ENCODE assay signal across 32 mouse cellular contexts in genomic region chr5:86102176-86102575, GRCm38 (mm10). TPM values are rescaled to one million over a fixed set of nuclear protein-coding genes. Genes with fewer than 3 reads are reported as not detected.
"Had no signal": no experiment of that assay in that cellular context is flagged by ENCODE, and none has a peak within 500 bp of the region (broad histone marks: within the 10 kb centered on the region; RNA-seq: fewer than 3 reads in every experiment).

No protein-coding gene starts in this region.

- H3K27me3 ChIP-seq: heart, embryonic 13.5 days; heart, embryonic 15.5 days; kidney, embryonic 15.5 days; limb, embryonic 13.5 days; limb, embryonic 15.5 days; liver, embryonic 12.5 days had no signal

- ATAC-seq: hindbrain, embryonic 16.5 days; intestine, embryonic 16.5 days; liver, embryonic 12.5 days had no signal

- DNase-seq: gastrocnemius, postnatal 14 days; gastrocnemius, postnatal 36 days; heart, adult 11 months; heart, adult 2 months; heart, postnatal 14 days; heart, postnatal 36 days; kidney, adult 11 months; kidney, adult 2 months; kidney, adult 9 months; kidney, postnatal 14 days; kidney, postnatal 36 days; layer of hippocampus, adult 9-11 months; layer of hippocampus, postnatal 36 days; left cerebral cortex, postnatal 4 days had no signal

- H3K36me3 ChIP-seq: heart, embryonic 15.5 days; limb, embryonic 15.5 days; liver, embryonic 12.5 days had no signal

- H3K9ac ChIP-seq: heart, embryonic 13.5 days; heart, embryonic 15.5 days; hindbrain, embryonic 14.5 days; kidney, embryonic 15.5 days; limb, embryonic 13.5 days; limb, embryonic 15.5 days; liver, embryonic 12.5 days had no signal

- H3K9me3 ChIP-seq: heart, embryonic 13.5 days; heart, embryonic 15.5 days; kidney, embryonic 15.5 days; limb, embryonic 13.5 days; limb, embryonic 15.5 days; liver, embryonic 12.5 days had no signal

- H3K27ac ChIP-seq: heart, adult 2 months; heart, embryonic 13.5 days; heart, embryonic 15.5 days; hindbrain, embryonic 14.5 days; kidney, embryonic 15.5 days; kidney, postnatal 0 days; limb, embryonic 13.5 days; limb, embryonic 15.5 days; liver, embryonic 12.5 days had no signal

- H3K4me3 ChIP-seq: heart, adult 2 months; heart, embryonic 13.5 days; heart, embryonic 15.5 days; kidney, embryonic 15.5 days; limb, embryonic 13.5 days; limb, embryonic 15.5 days; liver, embryonic 12.5 days had no signal

- H3K4me2 ChIP-seq: heart, embryonic 11.5 days; heart, embryonic 13.5 days; heart, embryonic 15.5 days; hindbrain, embryonic 14.5 days; kidney, embryonic 15.5 days; limb, embryonic 13.5 days; limb, embryonic 15.5 days; liver, embryonic 12.5 days had no signal

- H3K4me1 ChIP-seq: heart, embryonic 15.5 days; kidney, embryonic 15.5 days; limb, embryonic 13.5 days; limb, embryonic 15.5 days; liver, embryonic 12.5 days had no signal

RNA-seq across cellular contexts. Expression of gene Stap1, which starts 30.6 kb away (rescaled TPM):
- total RNA-seq: gastrocnemius, adult 18-20 months; gastrocnemius, adult 8-10 months; layer of hippocampus, postnatal 14 days; layer of hippocampus, postnatal 36 days; left cerebral cortex, adult 18-20 months; left cerebral cortex, adult 8-10 months; left cerebral cortex, postnatal 10 days; left cerebral cortex, postnatal 25 days; left cerebral cortex, postnatal 4 days had no signal
